Mouse (Mus musculus) heart, embryonic 16.5 days (tissue): ENCODE measurements around the gene Uba2. TPM values are rescaled to one million over a fixed set of nuclear protein-coding genes. Genes with fewer than 3 reads are reported as not detected.
"Not testable (repeated sequence)": the region's sequence is repeated elsewhere in the genome, so short reads cannot be mapped to it uniquely, and the experiment has no call there.

Source experiments
- ATAC-seq: fragments of 200-750 bp; cut with Nextera tagmentation; replicated peaks from 2 replicates; pipeline ENCODE4 v1.8.0; 2017; ENCODE audit warnings: moderate number of reproducible peaks; ENCODE audit not compliant: insufficient read depth, low FRiP score; ENCODE audit errors: extremely low read depth
- H3K27ac ChIP-seq: fragments of 300-500 bp; sonication (generic); 2 replicates; pipeline ENCODE4 v1.5.1; 2014; ENCODE audit warnings: mild to moderate bottlenecking, low read length, control low read depth, moderate library complexity
- H3K27me3 ChIP-seq: fragments of 300-500 bp; sonication (generic); 2 replicates; pipeline ENCODE4 v1.6.1; 2014; ENCODE audit warnings: low read length, mixed read lengths; ENCODE audit not compliant: control insufficient read depth, insufficient read depth
- H3K36me3 ChIP-seq: fragments of 300-500 bp; sonication (generic); 2 replicates; pipeline ENCODE4 v1.6.1; 2014; ENCODE audit not compliant: control insufficient read depth, insufficient read depth
- H3K4me1 ChIP-seq: fragments of 300-500 bp; sonication (generic); 2 replicates; pipeline ENCODE4 v1.6.1; 2014; ENCODE audit warnings: low read length, mixed read lengths; ENCODE audit not compliant: control insufficient read depth, insufficient read depth
- H3K4me2 ChIP-seq: fragments of 300-500 bp; sonication (generic); 2 replicates; pipeline ENCODE4 v1.6.1; 2014; ENCODE audit warnings: low read depth, mild to moderate bottlenecking, control low read depth, low read length
- H3K4me3 ChIP-seq: fragments of 300-500 bp; sonication (generic); 2 replicates; pipeline ENCODE4 v1.5.1; 2014; ENCODE audit warnings: mild to moderate bottlenecking, control low read depth, low read length
- H3K9ac ChIP-seq: fragments of 300-500 bp; sonication (generic); 2 replicates; pipeline ENCODE4 v1.6.1; 2014; ENCODE audit warnings: low read length, control low read depth
- H3K9me3 ChIP-seq: fragments of 300-500 bp; sonication (generic); replicated peaks from 2 replicates; pipeline ENCODE4 v1.6.1; 2016; ENCODE audit warnings: low read length; ENCODE audit not compliant: control insufficient read depth
- WGBS: fragments of 180-500 bp; shearing (Covaris S2); extraction: QIAGEN DNeasy Blood & Tissue Kit; methylation state at CpG from one replicate; pipeline ENCODE4 v1.1.7; 2014; 5-methylcytosine and 5-hydroxymethylcytosine counted together
- polyA plus RNA-seq: library from polyadenylated mRNA; unstranded; fragments of >200 nt; fragmentation: Nextera tagmentation; extraction: Ambion mirVana; gene quantifications from 2 replicates; pipeline ENCODE4 v1.2.1, GENCODE M21; 2015

Gene Uba2
- 103 and 115 TPM in 2 replicates for polyA plus RNA-seq

GRCm38 (mm10) chr7:34169454-34169853 lies at the start of gene Uba2:
Gene Uba2 (minus strand): TSS chr7:34169599.
- Histone ChIP-seq H3K36me3 (peaks cover 6% of the 10 kb centered on the region), H3K9me3 (no peaks in the 10 kb centered on the region), H3K27ac (peak within 1 kb of the TSS; percentile 92), H3K4me1 (peaks cover 7% of the 10 kb centered on the region), H3K4me2 (peak within 1 kb of the TSS; percentile 87), H3K27me3 (no peaks in the 10 kb centered on the region), H3K4me3 (peak within 1 kb of the TSS; percentile 98), H3K9ac (peak within 1 kb of the TSS; percentile 98)
- WGBS = 75% methylated on average over 3 of the region's 3 CpGs
- no peak for ATAC-seq

GRCm38 (mm10) chr7:34218496-34218895 lies 49.1 kb upstream of the Uba2 start:
- Histone ChIP-seq H3K4me2 (no peak overlapping the region), H3K4me1 (no peaks in the 10 kb centered on the region), H3K4me3 (no peak overlapping the region), H3K9me3 (0 out of 2 replicates have a peak, but pooled peaks cover 2% of the 10 kb centered on the region), H3K36me3 (peaks cover 82% of the 10 kb centered on the region), H3K27me3 (no peaks in the 10 kb centered on the region), H3K27ac (no peak overlapping the region), H3K9ac (no peak overlapping the region)
- WGBS = 72% methylated on average over 1 of the region's 1 CpGs
- ATAC-seq = no peak

GRCm38 (mm10) chr7:34216474-34216873 lies 47.1 kb upstream of the Uba2 start:
- Histone ChIP-seq H3K4me1 (no peaks in the 10 kb centered on the region), H3K9me3 (no peaks in the 10 kb centered on the region), H3K36me3 (peaks cover 79% of the 10 kb centered on the region), H3K4me3 (no peak overlapping the region), H3K27me3 (no peaks in the 10 kb centered on the region), H3K9ac (no peak overlapping the region), H3K27ac (no peak overlapping the region), H3K4me2 (no peak overlapping the region)
- 86% methylated on average over 10 of the region's 10 CpGs for WGBS
- ATAC-seq = no peak

- 83% methylated on average over 9 of the region's 9 CpGs for WGBS
- Histone ChIP-seq H3K36me3 (peaks cover 82% of the 10 kb centered on the region), H3K4me1 (no peaks in the 10 kb centered on the region), H3K9ac (no peak overlapping the region), H3K27ac (no peak overlapping the region), H3K27me3 (no peaks in the 10 kb centered on the region), H3K9me3 (no peaks in the 10 kb centered on the region), H3K4me2 (no peak overlapping the region), H3K4me3 (no peak overlapping the region)
- no peak for ATAC-seq
These were observed 46.1 kb upstream of the Uba2 start for GRCm38 (mm10) chr7:34215481-34215880.

- no peak for ATAC-seq
- Histone ChIP-seq H3K4me1 (no peaks in the 10 kb centered on the region), H3K4me2 (no peak overlapping the region), H3K4me3 (no peak overlapping the region), H3K9me3 (no peaks in the 10 kb centered on the region), H3K9ac (no peak overlapping the region), H3K36me3 (peaks cover 81% of the 10 kb centered on the region), H3K27ac (no peak overlapping the region), H3K27me3 (no peaks in the 10 kb centered on the region)
- 92% methylated on average over 8 of the region's 8 CpGs for WGBS
These were observed 45.2 kb upstream of the Uba2 start for GRCm38 (mm10) chr7:34214644-34215043.

GRCm38 (mm10) chr7:34213281-34213680 lies 43.9 kb upstream of the Uba2 start:
- WGBS = 82% methylated on average over 7 of the region's 7 CpGs
- H3K9me3 ChIP-seq = no peaks in the 10 kb centered on the region
- no peak overlapping the region for H3K9ac ChIP-seq
- no peak overlapping the region for H3K4me3 ChIP-seq
- no peak overlapping the region for H3K27ac ChIP-seq
- no peak overlapping the region for H3K4me2 ChIP-seq
- no peaks in the 10 kb centered on the region for H3K27me3 ChIP-seq
- no peak for ATAC-seq
- peaks cover 82% of the 10 kb centered on the region for H3K36me3 ChIP-seq
- no peaks in the 10 kb centered on the region for H3K4me1 ChIP-seq

GRCm38 (mm10) chr7:34208027-34208745 lies 38.8 kb upstream of the Uba2 start:
- peaks cover 96% of the 10 kb centered on the region for H3K36me3 ChIP-seq
- H3K9ac ChIP-seq = no peak overlapping the region
- no peaks in the 10 kb centered on the region for H3K4me1 ChIP-seq
- H3K27me3 ChIP-seq = no peaks in the 10 kb centered on the region
- H3K4me3 ChIP-seq = no peak overlapping the region
- no peak overlapping the region for H3K27ac ChIP-seq
- no peak for ATAC-seq
- no peaks in the 10 kb centered on the region for H3K9me3 ChIP-seq
- WGBS = 83% methylated on average over 9 of the region's 9 CpGs
- no peak overlapping the region for H3K4me2 ChIP-seq

GRCm38 (mm10) chr7:34206331-34206730 lies 36.9 kb upstream of the Uba2 start:
- no peak for ATAC-seq

GRCm38 (mm10) chr7:34202147-34202546 lies 32.7 kb upstream of the Uba2 start:
- not testable (repeated sequence) for H3K9ac ChIP-seq, H3K27ac ChIP-seq, ATAC-seq, H3K4me1 ChIP-seq, H3K4me2 ChIP-seq, H3K27me3 ChIP-seq, H3K4me3 ChIP-seq, H3K9me3 ChIP-seq
- H3K36me3 ChIP-seq = peaks cover 66% of the 10 kb centered on the region
- 95% methylated on average over 9 of the region's 10 CpGs for WGBS

More at GRCm38 (mm10) chr7:34206331-34206730, 36.9 kb upstream of the Uba2 start:
- Histone ChIP-seq H3K36me3 (peaks cover 96% of the 10 kb centered on the region), H3K27ac (no peak overlapping the region), H3K9me3 (no peaks in the 10 kb centered on the region), H3K4me1 (no peaks in the 10 kb centered on the region), H3K4me3 (no peak overlapping the region), H3K9ac (no peak overlapping the region), H3K27me3 (no peaks in the 10 kb centered on the region), H3K4me2 (no peak overlapping the region)
- WGBS = 88% methylated on average over 6 of the region's 6 CpGs
